Mouse (Mus musculus) urinary bladder, postnatal 14 days (tissue): ENCODE measurements around the gene Cadps.

ENCODE experiments used
- DNase-seq: peaks from one replicate; pipeline ENCODE4 v3.0.0; 2021; ENCODE audit warnings: low spot score

Cadps gene

GRCm38 (mm10) chr14:12730979-12731378 lies 91.9 kb downstream of the Cadps start:
- no peak for DNase-seq

GRCm38 (mm10) chr14:12722452-12723194 lies 100.3 kb downstream of the Cadps start:
- DNase-seq = no peak

- DNase-seq = no peak
Measured at GRCm38 (mm10) chr14:12718766-12719165, 104.1 kb downstream of the Cadps start.

GRCm38 (mm10) chr14:12715906-12716659 lies 106.8 kb downstream of the Cadps start:
- no peak for DNase-seq

- no peak for DNase-seq
Measured at GRCm38 (mm10) chr14:12707395-12707794, 115.5 kb downstream of the Cadps start.

GRCm38 (mm10) chr14:12704461-12704860 lies 118.4 kb downstream of the Cadps start:
- DNase-seq = no peak

GRCm38 (mm10) chr14:12690201-12690600 lies 132.7 kb downstream of the Cadps start:
- DNase-seq = no peak

GRCm38 (mm10) chr14:12685015-12685414 lies 137.9 kb downstream of the Cadps start:
- DNase-seq = no peak

GRCm38 (mm10) chr14:12680819-12681638 lies 141.8 kb downstream of the Cadps start:
- no peak for DNase-seq

GRCm38 (mm10) chr14:12661430-12661829 lies 161.4 kb downstream of the Cadps start:
- DNase-seq = no peak

- DNase-seq = no peak
Measured at GRCm38 (mm10) chr14:12657351-12657750, 165.5 kb downstream of the Cadps start.

GRCm38 (mm10) chr14:12642868-12643512 lies 179.9 kb downstream of the Cadps start:
- DNase-seq = no peak

- no peak for DNase-seq
Measured at GRCm38 (mm10) chr14:12638762-12639161, 184.1 kb downstream of the Cadps start.

- no peak for DNase-seq
Measured at GRCm38 (mm10) chr14:12637121-12637754, 185.6 kb downstream of the Cadps start.

- DNase-seq = no peak
Measured at GRCm38 (mm10) chr14:12624256-12625130, 198.4 kb downstream of the Cadps start.

- DNase-seq = no peak
Measured at GRCm38 (mm10) chr14:12607025-12607424, 215.9 kb downstream of the Cadps start.

GRCm38 (mm10) chr14:12606202-12606601 lies 216.7 kb downstream of the Cadps start:
- DNase-seq = no peak

GRCm38 (mm10) chr14:12602080-12602479 lies 220.8 kb downstream of the Cadps start:
- DNase-seq = no peak

- no peak for DNase-seq
Measured at GRCm38 (mm10) chr14:12595326-12595725, 227.6 kb downstream of the Cadps start.

- no peak for DNase-seq
Measured at GRCm38 (mm10) chr14:12592472-12593075, 230.3 kb downstream of the Cadps start.
